Mouse (Mus musculus) liver, embryonic 13.5 days (tissue): Measurements from ENCODE around the gene Pepd. TPM values are rescaled to one million over a fixed set of nuclear protein-coding genes. Genes with fewer than 3 reads are reported as not detected.
"Not testable (repeated sequence)": the region's sequence is repeated elsewhere in the genome, so short reads cannot be mapped to it uniquely, and the experiment has no call there.

ENCODE experiments used
- ATAC-seq: fragments of 200-750 bp; cut with Nextera tagmentation; 2 replicates; pipeline ENCODE4 v1.8.0; 2017; ENCODE audit warnings: low read depth, mild to moderate bottlenecking, moderate number of reproducible peaks, moderate library complexity
- DNase-seq: peaks from one replicate; pipeline ENCODE4 v3.0.0; 2022
- H3K27ac ChIP-seq: fragments of 300-500 bp; sonication (generic); 2 replicates; pipeline ENCODE4 v1.5.1; 2015; ENCODE audit warnings: moderate library complexity, mild to moderate bottlenecking, inconsistent platforms
- H3K27me3 ChIP-seq: fragments of 300-500 bp; sonication (generic); 2 replicates; pipeline ENCODE4 v1.6.1; 2015; ENCODE audit warnings: mild to moderate bottlenecking, inconsistent platforms
- H3K36me3 ChIP-seq: fragments of 300-500 bp; sonication (generic); 2 replicates; pipeline ENCODE4 v1.6.1; 2015; ENCODE audit warnings: mild to moderate bottlenecking, inconsistent platforms
- H3K4me1 ChIP-seq: fragments of 300-500 bp; sonication (generic); replicated peaks from 2 replicates; pipeline ENCODE4 v1.6.1; 2015; ENCODE audit warnings: inconsistent platforms
- H3K4me2 ChIP-seq: fragments of 300-500 bp; sonication (generic); 2 replicates; pipeline ENCODE4 v1.6.1; 2015; ENCODE audit warnings: inconsistent platforms, mild to moderate bottlenecking, moderate library complexity
- H3K4me3 ChIP-seq: fragments of 300-500 bp; sonication (generic); replicated peaks from 2 replicates; pipeline ENCODE4 v1.5.1; 2015; ENCODE audit warnings: mild to moderate bottlenecking, inconsistent platforms
- H3K9ac ChIP-seq: fragments of 300-500 bp; sonication (generic); 2 replicates; pipeline ENCODE4 v1.6.1; 2015; ENCODE audit warnings: mild to moderate bottlenecking, inconsistent platforms
- H3K9me3 ChIP-seq: fragments of 300-500 bp; sonication (generic); replicated peaks from 2 replicates; pipeline ENCODE4 v1.6.1; 2016; ENCODE audit warnings: inconsistent platforms
- WGBS: fragments of 180-500 bp; shearing (Covaris S2); methylation state at CpG from one replicate; pipeline ENCODE4 v1.1.7; 2015; ENCODE audit not compliant: insufficient replicate concordance; 5-methylcytosine and 5-hydroxymethylcytosine counted together
- polyA plus RNA-seq: library from polyadenylated mRNA; unstranded; fragments of >200 nt; fragmentation: Nextera tagmentation; extraction: Ambion mirVana; gene quantifications from 2 replicates; pipeline ENCODE4 v1.2.1, GENCODE M21; 2015

Pepd gene
- polyA plus RNA-seq, 1 experiment from 2014 or later = 50.8 TPM

DNA sequence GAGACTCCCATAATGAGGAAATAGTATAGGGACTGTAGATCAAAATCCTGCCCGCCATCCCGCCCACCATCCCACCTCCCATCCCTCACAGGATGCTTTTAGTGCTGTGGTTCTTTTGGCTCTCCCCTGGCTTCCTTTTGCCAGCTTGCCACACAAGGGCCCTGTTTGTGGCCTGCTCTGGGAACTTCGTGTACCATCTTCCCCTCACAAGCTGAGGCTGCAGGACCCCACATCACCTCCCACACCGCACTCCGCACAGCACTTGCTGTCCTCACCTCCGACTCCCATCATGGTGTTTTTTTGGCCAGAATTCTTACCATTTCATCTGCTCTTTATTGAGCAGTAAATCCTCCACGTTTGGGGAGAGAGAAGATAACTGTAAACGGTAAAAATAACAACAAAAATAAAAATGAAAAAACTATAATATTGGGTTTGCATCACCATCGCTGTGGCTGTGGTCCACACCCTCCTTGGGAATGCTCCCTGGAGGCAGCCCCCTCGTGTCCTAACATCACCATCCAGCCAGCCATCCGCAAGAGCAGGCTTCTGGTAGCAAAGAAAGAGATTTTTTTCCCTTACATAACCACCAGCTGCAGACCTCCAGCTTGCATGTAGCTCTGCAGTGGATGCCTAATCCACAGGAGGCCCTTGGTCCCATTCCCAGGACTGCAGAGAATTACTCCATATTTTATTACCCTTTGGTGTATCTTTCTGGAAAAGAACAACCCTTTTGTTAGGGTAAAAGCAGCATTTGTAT, 51.9 kb downstream of the Pepd start:
- Histone ChIP-seq H3K4me2 (no peak overlapping the region), H3K4me3 (no peak overlapping the region), H3K27ac (no peak overlapping the region), H3K36me3 (no peaks in the 10 kb centered on the region), H3K9ac (no peak overlapping the region), H3K27me3 (no peaks in the 10 kb centered on the region), H3K9me3 (no peaks in the 10 kb centered on the region), H3K4me1 (peaks cover 21% of the 10 kb centered on the region)
- DNase-seq = no peak
- ATAC-seq = no peak
- WGBS = 77% methylated on average over 11 of the region's 11 CpGs

DNA sequence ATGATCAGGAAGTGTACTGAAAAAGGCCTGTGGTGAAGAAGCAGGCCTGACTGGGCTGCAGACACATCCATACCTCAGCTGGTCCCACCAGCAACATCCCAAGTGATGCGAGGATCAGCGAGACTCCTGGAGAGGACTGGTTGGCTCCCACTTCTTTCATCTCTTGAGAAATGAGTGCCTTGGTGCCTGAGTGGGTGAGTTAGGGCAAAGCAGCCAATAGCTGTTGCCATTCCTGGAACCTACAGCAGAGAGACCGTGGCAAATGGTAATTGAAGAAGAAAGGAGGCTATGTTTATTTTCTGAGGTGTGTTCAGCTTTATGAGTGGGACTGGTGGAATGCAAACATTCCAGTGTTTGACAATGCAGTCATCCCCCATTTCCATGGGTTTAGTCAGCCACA, 55.2 kb downstream of the Pepd start:
- Histone ChIP-seq H3K27me3 (no peaks in the 10 kb centered on the region), H3K9ac (no peak overlapping the region), H3K9me3 (no peaks in the 10 kb centered on the region), H3K4me1 (peaks cover 35% of the 10 kb centered on the region), H3K36me3 (peaks cover 21% of the 10 kb centered on the region), H3K4me3 (no peak overlapping the region), H3K27ac (0 out of 2 replicates have a peak overlapping the region, but pooled peaks have one; percentile 2), H3K4me2 (no peak overlapping the region)
- ATAC-seq (no peak), DNase-seq (no peak)
- WGBS = 81% methylated on average over 3 of the region's 3 CpGs

DNA sequence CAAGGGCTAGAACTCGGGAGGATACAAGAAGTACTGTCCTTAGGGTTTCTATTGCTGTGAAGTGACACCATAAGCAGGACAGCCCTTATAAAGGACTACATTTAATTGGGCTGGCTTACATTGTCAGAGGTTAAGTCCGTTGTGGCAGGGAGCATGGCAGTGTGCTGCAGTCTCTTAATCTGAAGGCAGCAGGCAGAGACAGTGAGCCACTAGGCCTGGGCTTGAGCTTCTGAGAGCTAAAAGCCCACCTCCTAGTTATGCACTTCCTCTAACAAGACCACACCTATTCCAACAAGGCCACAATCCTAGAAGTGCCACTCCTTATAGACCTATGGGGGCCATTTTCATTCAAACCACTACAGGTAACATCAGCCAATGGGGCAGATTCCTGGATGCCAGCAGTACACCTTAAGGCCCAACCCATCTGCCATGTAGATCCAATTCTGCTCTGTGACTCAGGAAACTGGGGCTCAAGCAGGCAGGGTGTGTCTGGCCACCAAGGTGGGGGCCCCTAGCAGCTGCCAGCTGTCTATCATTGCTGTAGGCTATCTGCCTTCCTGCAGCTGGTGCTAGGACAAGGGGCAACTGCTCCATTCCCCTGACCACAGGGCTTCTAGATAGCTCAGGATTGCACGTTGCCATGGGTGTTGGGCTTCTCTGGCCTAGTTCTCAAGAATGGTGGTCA, 56.7 kb downstream of the Pepd start:
- Histone ChIP-seq H3K27me3 (no peaks in the 10 kb centered on the region), H3K9ac (peak overlapping the region; percentile 65), H3K4me1 (peaks cover 35% of the 10 kb centered on the region), H3K27ac (peak overlapping the region; percentile 90), H3K4me2 (peak overlapping the region; percentile 51), H3K4me3 (peak overlapping the region; percentile 49), H3K9me3 (no peaks in the 10 kb centered on the region), H3K36me3 (peaks cover 25% of the 10 kb centered on the region)
- ATAC-seq = peak; percentile 98
- DNase-seq = peak; percentile 77
- 40% methylated on average over 3 of the region's 3 CpGs for WGBS

DNA sequence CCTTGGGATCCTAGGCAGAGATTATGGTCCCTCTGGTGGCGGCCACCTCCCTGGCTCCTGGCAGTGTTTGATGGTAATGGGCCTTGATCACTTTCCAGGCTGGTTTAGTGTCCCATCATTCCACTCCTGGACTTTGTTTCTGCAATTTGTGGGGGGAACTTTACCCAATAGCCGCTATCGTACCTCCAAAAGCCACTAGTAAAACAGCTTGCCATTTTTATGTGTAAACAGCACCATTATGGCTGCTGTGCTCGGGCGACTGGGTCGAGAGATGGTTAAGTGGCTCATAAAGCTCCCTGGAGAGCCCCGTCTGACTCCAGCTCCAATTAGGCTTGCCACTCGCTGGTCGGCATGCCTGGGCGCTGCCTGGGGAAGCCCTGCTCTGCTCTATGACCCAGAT, 59.6 kb downstream of the Pepd start:
- H3K27ac ChIP-seq = no peak overlapping the region
- H3K27me3 ChIP-seq = no peaks in the 10 kb centered on the region
- no peak overlapping the region for H3K4me2 ChIP-seq
- DNase-seq (no peak), ATAC-seq (no peak)
- 83% methylated on average over 10 of the region's 10 CpGs for WGBS
- no peak overlapping the region for H3K9ac ChIP-seq
- H3K36me3 ChIP-seq = peaks cover 25% of the 10 kb centered on the region
- H3K4me1 ChIP-seq = peaks cover 38% of the 10 kb centered on the region
- no peak overlapping the region for H3K4me3 ChIP-seq
- no peaks in the 10 kb centered on the region for H3K9me3 ChIP-seq

DNA sequence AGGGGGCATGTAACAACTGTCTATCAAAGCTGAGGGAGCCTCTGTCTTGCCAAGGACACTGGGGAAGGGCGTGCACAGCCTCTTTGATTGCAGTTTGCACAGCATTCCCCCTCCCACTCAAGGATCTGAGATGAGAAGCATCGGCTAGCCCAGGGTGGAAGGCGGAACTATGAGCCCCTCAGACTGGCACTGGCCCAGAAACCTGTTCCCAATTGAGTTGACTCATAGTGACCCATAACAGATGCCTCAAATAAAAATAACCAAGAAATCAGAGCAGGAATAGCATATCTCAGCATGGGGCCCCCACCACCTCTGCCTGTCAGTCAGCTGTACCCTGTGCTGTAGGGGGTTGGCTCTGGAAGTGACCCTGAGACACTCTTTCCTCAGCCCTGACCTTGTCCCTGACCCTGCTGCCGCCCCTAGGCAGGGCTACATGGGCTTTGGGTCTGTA, 60.8 kb downstream of the Pepd start:
- H3K9ac ChIP-seq = no peak overlapping the region
- peaks cover 25% of the 10 kb centered on the region for H3K36me3 ChIP-seq
- 63% methylated on average over 4 of the region's 4 CpGs for WGBS
- H3K4me1 ChIP-seq = peaks cover 29% of the 10 kb centered on the region
- H3K4me3 ChIP-seq = no peak overlapping the region
- no peaks in the 10 kb centered on the region for H3K9me3 ChIP-seq
- no peaks in the 10 kb centered on the region for H3K27me3 ChIP-seq
- DNase-seq (no peak), ATAC-seq (no peak)
- no peak overlapping the region for H3K4me2 ChIP-seq
- no peak overlapping the region for H3K27ac ChIP-seq

DNA sequence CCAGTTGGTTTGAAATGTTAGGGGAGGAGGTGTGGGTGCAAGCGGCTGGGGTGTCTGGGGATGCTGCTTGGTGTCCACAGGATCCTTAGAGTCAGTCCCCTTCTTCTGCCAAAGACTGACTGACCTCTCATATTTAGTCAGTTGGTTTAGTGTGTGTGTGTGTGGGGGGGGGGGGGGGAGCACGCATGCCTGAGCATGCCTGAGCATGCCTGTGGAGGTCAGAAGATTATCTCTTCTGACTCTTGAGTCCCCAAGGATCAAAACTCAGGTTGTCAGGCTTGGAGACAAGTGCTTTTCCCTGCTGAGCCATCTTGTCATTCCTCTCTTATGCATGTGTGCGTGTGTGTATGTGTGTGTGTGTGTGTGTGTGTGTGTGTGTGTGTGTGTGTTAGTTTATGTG, 61.7 kb downstream of the Pepd start:
- Histone ChIP-seq H3K4me2 (no peak overlapping the region), H3K27ac (no peak overlapping the region), H3K36me3 (peaks cover 25% of the 10 kb centered on the region), H3K9me3 (no peaks in the 10 kb centered on the region), H3K4me1 (peaks cover 27% of the 10 kb centered on the region), H3K9ac (no peak overlapping the region), H3K4me3 (no peak overlapping the region), H3K27me3 (no peaks in the 10 kb centered on the region)
- 88% methylated on average over 2 of the region's 3 CpGs for WGBS
- DNase-seq (no peak), ATAC-seq (no peak)

DNA sequence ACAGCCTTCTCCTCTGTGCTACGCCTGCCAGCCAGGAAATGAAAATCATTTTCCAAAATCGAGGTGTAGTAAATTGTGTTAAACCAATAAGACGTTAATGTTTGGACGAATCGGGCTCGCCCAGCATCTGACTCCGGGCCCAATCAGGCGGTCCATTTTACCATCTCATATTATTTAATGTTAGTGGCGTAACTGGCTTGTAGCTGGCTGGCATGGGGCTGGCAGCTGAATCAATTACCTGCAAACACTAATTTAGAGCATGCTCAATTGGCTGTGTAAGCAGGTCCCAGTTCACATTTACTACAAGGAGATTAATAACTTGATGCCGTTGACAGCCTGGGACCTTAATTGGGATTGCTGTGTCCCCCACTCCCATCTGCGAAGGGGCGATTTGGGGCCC, 63.7 kb downstream of the Pepd start:
- Histone ChIP-seq H3K27me3 (no peaks in the 10 kb centered on the region), H3K4me2 (no peak overlapping the region), H3K4me1 (peaks cover 12% of the 10 kb centered on the region), H3K9ac (no peak overlapping the region), H3K36me3 (peaks cover 12% of the 10 kb centered on the region), H3K4me3 (no peak overlapping the region), H3K27ac (no peak overlapping the region), H3K9me3 (no peaks in the 10 kb centered on the region)
- no peak for DNase-seq
- 80% methylated on average over 12 of the region's 12 CpGs for WGBS
- no peak for ATAC-seq

DNA sequence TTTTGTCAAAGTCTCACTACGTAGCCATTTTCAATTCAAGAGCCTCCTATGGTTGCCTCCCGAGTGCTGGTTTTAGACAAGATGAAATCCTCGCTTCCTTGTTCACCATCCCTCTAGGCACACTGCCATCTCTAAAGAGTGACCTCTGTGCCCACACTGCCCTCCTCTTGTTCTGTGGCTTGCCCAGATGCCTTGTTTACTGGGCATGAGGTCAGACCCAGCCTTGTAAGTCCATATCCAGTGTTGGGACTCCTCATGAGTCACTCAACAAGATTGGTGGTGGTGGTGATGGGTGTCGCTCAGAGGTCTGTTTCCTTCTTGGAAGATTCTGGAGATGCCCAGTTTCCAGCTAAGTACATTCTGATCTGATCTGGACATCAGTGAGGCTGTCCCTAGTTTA, 65.2 kb downstream of the Pepd start:
- Histone ChIP-seq H3K9me3 (no peaks in the 10 kb centered on the region), H3K9ac (no peak overlapping the region), H3K27me3 (no peaks in the 10 kb centered on the region), H3K36me3 (peaks cover 9% of the 10 kb centered on the region), H3K27ac (no peak overlapping the region), H3K4me3 (no peak overlapping the region), H3K4me1 (peaks cover 25% of the 10 kb centered on the region), H3K4me2 (no peak overlapping the region)
- no peak for ATAC-seq
- 74% methylated on average over 4 of the region's 4 CpGs for WGBS
- no peak for DNase-seq

DNA sequence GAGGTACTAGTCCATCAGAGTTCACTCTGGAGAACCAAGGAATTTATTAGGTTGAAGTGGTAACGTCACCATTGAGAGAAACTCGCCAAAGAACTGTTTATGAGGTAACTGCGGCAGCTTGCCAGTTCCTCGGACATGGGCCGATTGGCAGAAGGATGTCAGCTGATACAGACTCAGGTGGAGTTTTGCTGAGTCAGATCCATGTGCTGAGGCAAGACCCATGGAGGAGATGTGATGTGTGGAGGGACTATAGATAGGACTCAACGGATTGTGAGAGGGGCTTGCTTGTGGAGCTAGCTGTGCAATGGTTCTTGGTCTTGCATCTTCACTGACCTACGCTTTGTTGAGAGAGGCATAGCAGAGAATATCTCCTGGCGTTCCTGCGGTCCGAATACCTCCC, 69.6 kb downstream of the Pepd start:
- DNase-seq (peak; percentile 31), ATAC-seq (peak; percentile 34; the same call in 1 of the 2 replicates)
- Histone ChIP-seq H3K27me3 (no peaks in the 10 kb centered on the region), H3K4me3 (no peak overlapping the region), H3K9me3 (no peaks in the 10 kb centered on the region), H3K4me1 (peaks cover 62% of the 10 kb centered on the region), H3K36me3 (peaks cover 10% of the 10 kb centered on the region), H3K4me2 (no peak overlapping the region), H3K27ac (peak overlapping the region; percentile 71), H3K9ac (no peak overlapping the region)
- WGBS = 77% methylated on average over 10 of the region's 10 CpGs

DNA sequence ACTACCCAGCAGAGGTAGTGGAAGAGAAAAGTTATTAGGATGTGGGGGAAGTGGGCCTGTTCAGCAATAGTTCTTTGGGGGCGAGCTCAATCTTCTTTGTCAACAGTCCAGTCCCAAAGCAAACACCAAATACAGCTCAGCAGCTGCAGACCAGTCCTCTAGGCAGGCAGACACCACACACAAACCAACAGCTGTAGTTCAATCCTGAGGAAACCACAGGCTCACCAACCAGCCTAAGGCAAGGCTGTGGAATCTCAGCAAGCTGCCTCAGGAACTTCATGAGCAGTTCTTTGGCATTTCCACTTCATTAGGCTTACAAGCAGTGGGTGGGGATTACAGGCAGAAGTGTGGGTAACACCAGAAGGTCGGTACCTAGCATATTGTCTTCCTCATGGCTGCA, 70.2 kb downstream of the Pepd start:
- Histone ChIP-seq H3K36me3 (peaks cover 10% of the 10 kb centered on the region), H3K4me1 (peaks cover 68% of the 10 kb centered on the region), H3K27ac (peak overlapping the region; percentile 71)
- WGBS = 61% methylated on average over 2 of the region's 2 CpGs
- H3K27me3 ChIP-seq, H3K9me3 ChIP-seq, DNase-seq, ATAC-seq, H3K9ac ChIP-seq, H3K4me3 ChIP-seq, H3K4me2 ChIP-seq: not testable (repeated sequence)

DNA sequence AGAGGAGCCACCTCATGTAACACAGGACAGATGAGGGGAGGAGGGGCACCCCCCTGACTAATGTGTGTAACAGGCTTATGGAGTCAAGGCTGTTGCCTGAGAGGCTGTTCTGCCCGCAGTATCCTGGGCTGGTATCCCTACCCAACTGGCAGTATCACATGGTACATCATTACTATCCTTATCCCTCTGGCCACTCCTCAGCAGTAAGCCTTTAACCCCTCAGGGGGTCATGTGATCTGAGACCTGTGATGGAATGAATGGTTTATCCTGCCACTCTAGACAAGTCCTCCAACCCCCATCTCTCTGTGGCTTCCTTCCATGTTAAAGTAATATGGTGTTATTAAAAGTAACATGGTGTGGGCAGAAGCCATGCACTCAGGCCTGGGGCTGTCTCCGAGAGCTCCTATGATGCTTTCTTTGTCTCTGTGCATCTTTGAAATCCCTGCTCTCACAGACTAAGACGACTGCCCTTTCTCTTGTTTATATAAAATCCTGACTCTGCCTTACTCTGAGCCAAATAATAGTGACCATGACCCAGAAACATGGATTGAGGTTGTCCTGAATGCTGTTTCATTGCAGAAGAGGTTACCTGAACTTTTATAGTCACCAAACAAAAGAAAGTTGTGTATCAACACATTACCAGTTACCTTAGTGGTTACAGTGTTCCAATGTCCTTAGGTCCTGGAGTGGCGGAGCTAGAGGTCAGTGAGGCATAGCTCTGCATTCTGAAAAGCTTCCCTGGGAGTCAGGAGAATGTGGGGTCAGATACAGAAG, 71.7 kb downstream of the Pepd start:
- Histone ChIP-seq H3K9ac (peak overlapping the region; percentile 71; the same call in 1 of the 2 replicates), H3K4me3 (no peak overlapping the region), H3K9me3 (no peaks in the 10 kb centered on the region), H3K4me2 (peak overlapping the region; percentile 65; the same call in 1 of the 2 replicates), H3K36me3 (peaks cover 10% of the 10 kb centered on the region), H3K27ac (peak overlapping the region; percentile 98), H3K27me3 (no peaks in the 10 kb centered on the region), H3K4me1 (peaks cover 62% of the 10 kb centered on the region)
- no peak for DNase-seq
- 69% methylated on average over 4 of the region's 4 CpGs for WGBS
- ATAC-seq = no peak
